Mouse (Mus musculus): ENCODE measurements at regions not wholly inside any gene's neighbourhood (a gene's known extent, or its start where the extent isn't known, plus 50 kb on each side); places are given as distances from the start of the nearest gene placed in this dataset.
"Not testable (repeated sequence)": the region's sequence is repeated elsewhere in the genome, so short reads cannot be mapped to it uniquely, and the experiment has no call there.

- ATAC-seq (replicated peaks; ENCODE audit: low FRiP score, poor library complexity, severe bottlenecking): no peak
These were observed 220.7 kb downstream of the Fam76b start for GRCm38 (mm10) chr9:14048224-14048623.

GRCm38 (mm10) chr9:14053704-14054103 is 221.2 kb upstream of the Sesn3 start:
- no peak for ATAC-seq (replicated peaks; ENCODE audit: low FRiP score, poor library complexity, severe bottlenecking)

- no peak for ATAC-seq (replicated peaks; ENCODE audit: low FRiP score, poor library complexity, severe bottlenecking)
These were observed 218.3 kb upstream of the Sesn3 start for GRCm38 (mm10) chr9:14056410-14057172.

GRCm38 (mm10) chr9:14058592-14059227 is 216.2 kb upstream of the Sesn3 start:
- ATAC-seq (replicated peaks; ENCODE audit: low FRiP score, poor library complexity, severe bottlenecking): no peak

- ATAC-seq (replicated peaks; ENCODE audit: low FRiP score, poor library complexity, severe bottlenecking): no peak
These were observed 215.6 kb upstream of the Sesn3 start for GRCm38 (mm10) chr9:14059228-14059779.

GRCm38 (mm10) chr9:14060257-14060656 is 214.6 kb upstream of the Sesn3 start:
- no peak for ATAC-seq (replicated peaks; ENCODE audit: low FRiP score, poor library complexity, severe bottlenecking)

GRCm38 (mm10) chr9:14061389-14061788 is 213.5 kb upstream of the Sesn3 start:
- ATAC-seq (replicated peaks; ENCODE audit: low FRiP score, poor library complexity, severe bottlenecking): no peak

- no peak for ATAC-seq (replicated peaks; ENCODE audit: low FRiP score, poor library complexity, severe bottlenecking)
These were observed 213.0 kb upstream of the Sesn3 start for GRCm38 (mm10) chr9:14061840-14062239.

GRCm38 (mm10) chr9:14062706-14063105 is 212.2 kb upstream of the Sesn3 start:
- no peak for ATAC-seq (replicated peaks; ENCODE audit: low FRiP score, poor library complexity, severe bottlenecking)

- ATAC-seq (replicated peaks; ENCODE audit: low FRiP score, poor library complexity, severe bottlenecking): not testable (repeated sequence)
These were observed 208.1 kb upstream of the Sesn3 start for GRCm38 (mm10) chr9:14066741-14067140.

- no peak for ATAC-seq (replicated peaks; ENCODE audit: low FRiP score, poor library complexity, severe bottlenecking)
These were observed 205.8 kb upstream of the Sesn3 start for GRCm38 (mm10) chr9:14069076-14069475.

- no peak for ATAC-seq (replicated peaks; ENCODE audit: low FRiP score, poor library complexity, severe bottlenecking)
These were observed 205.1 kb upstream of the Sesn3 start for GRCm38 (mm10) chr9:14069770-14070169.

- ATAC-seq (replicated peaks; ENCODE audit: low FRiP score, poor library complexity, severe bottlenecking): no peak
These were observed 203.1 kb upstream of the Sesn3 start for GRCm38 (mm10) chr9:14071728-14072127.

- no peak for ATAC-seq (replicated peaks; ENCODE audit: low FRiP score, poor library complexity, severe bottlenecking)
These were observed 201.9 kb upstream of the Sesn3 start for GRCm38 (mm10) chr9:14072950-14073349.

- no peak for ATAC-seq (replicated peaks; ENCODE audit: low FRiP score, poor library complexity, severe bottlenecking)
These were observed 200.6 kb upstream of the Sesn3 start for GRCm38 (mm10) chr9:14074273-14074672.

- ATAC-seq (replicated peaks; ENCODE audit: low FRiP score, poor library complexity, severe bottlenecking): peak; percentile 39; the same call in 1 of the 2 replicates
These were observed 200.0 kb upstream of the Sesn3 start for GRCm38 (mm10) chr9:14074866-14075265.

- ATAC-seq (replicated peaks; ENCODE audit: low FRiP score, poor library complexity, severe bottlenecking): peak; percentile 57
These were observed 199.4 kb upstream of the Sesn3 start for GRCm38 (mm10) chr9:14075452-14075851.

- no peak for ATAC-seq (replicated peaks; ENCODE audit: low FRiP score, poor library complexity, severe bottlenecking)
These were observed 199.0 kb upstream of the Sesn3 start for GRCm38 (mm10) chr9:14075868-14076267.

- ATAC-seq (replicated peaks; ENCODE audit: low FRiP score, poor library complexity, severe bottlenecking): no peak
These were observed 198.1 kb upstream of the Sesn3 start for GRCm38 (mm10) chr9:14076728-14077127.

GRCm38 (mm10) chr9:14081138-14081537 is 193.7 kb upstream of the Sesn3 start:
- ATAC-seq (replicated peaks; ENCODE audit: low FRiP score, poor library complexity, severe bottlenecking): no peak

GRCm38 (mm10) chr9:14086201-14086600 is 188.7 kb upstream of the Sesn3 start:
- no peak for ATAC-seq (replicated peaks; ENCODE audit: low FRiP score, poor library complexity, severe bottlenecking)
